Mouse (Mus musculus) cerebellum, adult 9-10 months (tissue): Measurements from ENCODE around the gene Papolb.

Experiments
- DNase-seq: peaks from one replicate; pipeline ENCODE4 v3.0.0; 2022

The Papolb gene

GRCm38 (mm10) chr5:142529915-142530314 is at the start of gene Papolb:
TSS of gene Papolb (minus strand) at chr5:142530076.
- DNase-seq, result no peak

- DNase-seq, result no peak
These were observed 48.3 kb upstream of the Papolb start for GRCm38 (mm10) chr5:142578192-142578591.

GRCm38 (mm10) chr5:142576832-142577231 is 47.0 kb upstream of the Papolb start:
- no peak for DNase-seq

GRCm38 (mm10) chr5:142574323-142575057 is 44.6 kb upstream of the Papolb start:
- no peak for DNase-seq

GRCm38 (mm10) chr5:142564606-142565005 is 34.7 kb upstream of the Papolb start:
- DNase-seq, result no peak

GRCm38 (mm10) chr5:142560261-142560660 is 30.4 kb upstream of the Papolb start:
- DNase-seq, result no peak

GRCm38 (mm10) chr5:142557397-142558067 is 27.7 kb upstream of the Papolb start:
- peak; percentile 90 for DNase-seq

GRCm38 (mm10) chr5:142556721-142557120 is 26.8 kb upstream of the Papolb start:
- no peak for DNase-seq

GRCm38 (mm10) chr5:142555866-142556265 is 26.0 kb upstream of the Papolb start:
- no peak for DNase-seq

- peak; percentile 100 for DNase-seq
These were observed 21.1 kb upstream of the Papolb start, which contains the start of gene Radil for GRCm38 (mm10) chr5:142550706-142551652. TSS of gene Radil (minus strand) at chr5:142551098.

GRCm38 (mm10) chr5:142549961-142550705 is 20.3 kb upstream of the Papolb start:
- no peak for DNase-seq

- DNase-seq, result no peak
These were observed 19.6 kb upstream of the Papolb start for GRCm38 (mm10) chr5:142549441-142549840.

GRCm38 (mm10) chr5:142547066-142547465 is 17.2 kb upstream of the Papolb start:
- no peak for DNase-seq

GRCm38 (mm10) chr5:142546344-142546743 is 16.5 kb upstream of the Papolb start:
- no peak for DNase-seq

- DNase-seq, result no peak
These were observed 15.3 kb upstream of the Papolb start for GRCm38 (mm10) chr5:142545014-142545795.

- DNase-seq, result no peak
These were observed 7.4 kb upstream of the Papolb start for GRCm38 (mm10) chr5:142537286-142537685.

- no peak for DNase-seq
These were observed 5.5 kb upstream of the Papolb start for GRCm38 (mm10) chr5:142535388-142535787.

GRCm38 (mm10) chr5:142524711-142525464 is 5.0 kb downstream of the Papolb start:
- peak; percentile 59 for DNase-seq

GRCm38 (mm10) chr5:142521195-142521866 is 8.5 kb downstream of the Papolb start:
- no peak for DNase-seq

- no peak for DNase-seq
These were observed 9.5 kb downstream of the Papolb start for GRCm38 (mm10) chr5:142520360-142520759.
